Mouse (Mus musculus): ENCODE results near the gene Orc5. TPM values are rescaled to one million over a fixed set of nuclear protein-coding genes. Genes with fewer than 3 reads are reported as not detected.

Gene Orc5
- polyA plus RNA-seq, 1 experiment from 2014 or later: 54.8 TPM

DNA sequence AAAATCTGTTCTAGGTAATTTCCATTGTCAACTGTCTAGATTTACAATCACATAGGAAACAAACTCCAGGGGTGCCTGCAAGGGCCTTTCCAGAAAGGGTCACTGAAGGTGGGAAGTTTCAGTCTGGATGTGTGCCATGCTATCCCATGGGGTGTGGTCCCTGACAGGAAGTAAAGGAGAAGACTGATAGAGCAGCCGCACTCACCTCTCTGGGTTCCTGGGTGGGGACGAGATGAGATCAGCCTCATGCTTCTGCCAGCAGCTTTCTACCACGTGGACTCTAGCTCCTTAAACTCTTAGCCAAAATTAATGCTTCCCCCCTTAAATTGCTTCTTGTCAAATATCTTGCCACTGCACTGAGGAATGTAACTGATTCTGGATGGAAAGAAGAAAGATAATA, 100.7 kb downstream of the Orc5 start:
- H3K36me3 ChIP-seq (ENCODE audit: control insufficient read depth, insufficient read depth, low read length): no peaks in the 10 kb centered on the region
- H3K4me2 ChIP-seq (ENCODE audit: low read depth, severe bottlenecking): no peak overlapping the region
- no peak overlapping the region for H3K4me3 ChIP-seq (ENCODE audit: low read depth, low read length)
- no peak for ATAC-seq (ENCODE audit: insufficient number of reproducible peaks, low FRiP score, low TSS enrichment, low read depth)
- no peak overlapping the region for H3K9ac ChIP-seq (ENCODE audit: low read length)
- no peak overlapping the region for H3K27ac ChIP-seq (replicated peaks; ENCODE audit: low read depth, low read length)
- H3K4me1 ChIP-seq (ENCODE audit: control insufficient read depth, insufficient read depth, low read length): no peaks in the 10 kb centered on the region
- 71% methylated on average over 3 of the region's 3 CpGs for WGBS
- no peaks in the 10 kb centered on the region for H3K27me3 ChIP-seq (ENCODE audit: control insufficient read depth, insufficient read depth, low read length)
- no peak for DNase-seq (ENCODE audit: low spot score)
- no peaks in the 10 kb centered on the region for H3K9me3 ChIP-seq (ENCODE audit: control insufficient read depth, low read length)

Other genes with a start within 250 kb of the Orc5 start
- 1.1 and 1.8 TPM in 2 replicates for gene Reln, start 205.7 kb downstream of the Orc5 start, polyA plus RNA-seq (2014; fragmentation: Nextera tagmentation; extraction: Ambion mirVana)
- 0.24 TPM in 1 of 2 replicates, not detected in the other for gene Lhfpl3, start 195.6 kb upstream of the Orc5 start, polyA plus RNA-seq (2014; fragmentation: Nextera tagmentation; extraction: Ambion mirVana)